Mouse (Mus musculus) midbrain, embryonic 13.5 days (tissue): ENCODE results near the gene Proser3. TPM values are rescaled to one million over a fixed set of nuclear protein-coding genes. Genes with fewer than 3 reads are reported as not detected.

Source experiments
- ATAC-seq: fragments of 200-750 bp; cut with Nextera tagmentation; 2 replicates; pipeline ENCODE4 v1.8.0; 2017; ENCODE audit warnings: mild to moderate bottlenecking, moderate TSS enrichment, moderate library complexity
- H3K27ac ChIP-seq: fragments of 300-500 bp; sonication (generic); 2 replicates; pipeline ENCODE4 v1.5.1; 2015; ENCODE audit warnings: inconsistent platforms, mild to moderate bottlenecking, moderate library complexity
- H3K27me3 ChIP-seq: fragments of 300-500 bp; sonication (generic); 2 replicates; pipeline ENCODE4 v1.6.1; 2015; ENCODE audit warnings: mild to moderate bottlenecking, inconsistent platforms
- H3K36me3 ChIP-seq: fragments of 300-500 bp; sonication (generic); 2 replicates; pipeline ENCODE4 v1.6.1; 2015; ENCODE audit warnings: mild to moderate bottlenecking, inconsistent platforms
- H3K4me1 ChIP-seq: fragments of 300-500 bp; sonication (generic); replicated peaks from 2 replicates; pipeline ENCODE4 v1.6.1; 2015; ENCODE audit warnings: inconsistent platforms
- H3K4me2 ChIP-seq: fragments of 300-500 bp; sonication (generic); replicated peaks from 2 replicates; pipeline ENCODE4 v1.6.1; 2015; ENCODE audit warnings: moderate library complexity, mild to moderate bottlenecking, inconsistent platforms
- H3K4me3 ChIP-seq: fragments of 300-500 bp; sonication (generic); replicated peaks from 2 replicates; pipeline ENCODE4 v1.5.1; 2015; ENCODE audit warnings: mild to moderate bottlenecking, inconsistent platforms
- H3K9ac ChIP-seq: fragments of 300-500 bp; sonication (generic); replicated peaks from 2 replicates; pipeline ENCODE4 v1.6.1; 2015; ENCODE audit warnings: mild to moderate bottlenecking, inconsistent platforms
- H3K9me3 ChIP-seq: fragments of 300-500 bp; sonication (generic); 2 replicates; pipeline ENCODE4 v1.6.1; 2016; ENCODE audit warnings: mild to moderate bottlenecking, inconsistent platforms
- WGBS: fragments of 180-500 bp; shearing (Covaris S2); methylation state at CpG from one replicate; pipeline ENCODE4 v1.1.7; 2015; 5-methylcytosine and 5-hydroxymethylcytosine counted together
- polyA plus RNA-seq: library from polyadenylated mRNA; unstranded; fragments of >200 nt; fragmentation: Nextera tagmentation; extraction: Ambion mirVana; gene quantifications from 2 replicates; pipeline ENCODE4 v1.2.1, GENCODE M21; 2015

Gene Proser3
- polyA plus RNA-seq, 1 experiment from 2014 or later, result 12.3 TPM

DNA sequence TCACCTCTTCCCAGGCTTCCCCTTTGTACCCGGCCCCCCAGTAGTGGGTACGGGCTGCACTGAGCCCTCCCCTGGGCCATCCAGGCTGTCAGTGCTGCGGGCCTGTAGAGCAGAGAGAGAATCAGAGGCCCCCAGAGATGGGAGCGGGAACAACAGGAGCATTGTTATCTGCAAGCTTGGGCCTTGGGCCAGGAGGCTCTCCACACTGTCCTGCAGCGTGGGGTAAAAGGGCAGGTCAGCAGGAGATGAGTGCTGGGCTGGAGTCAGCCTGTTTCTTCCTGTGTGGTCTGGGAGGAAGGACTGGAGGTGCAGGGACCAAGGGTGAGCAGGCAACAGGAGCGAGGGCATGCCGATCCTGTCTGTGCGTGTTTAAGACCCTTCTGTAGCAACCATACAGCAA lies 19.2 kb downstream of the Proser3 start:
- H3K27ac ChIP-seq, result peak overlapping the region; percentile 56; the same call in 1 of the 2 replicates
- 7% methylated on average over 8 of the region's 8 CpGs for WGBS
- peaks cover 52% of the 10 kb centered on the region for H3K36me3 ChIP-seq

DNA sequence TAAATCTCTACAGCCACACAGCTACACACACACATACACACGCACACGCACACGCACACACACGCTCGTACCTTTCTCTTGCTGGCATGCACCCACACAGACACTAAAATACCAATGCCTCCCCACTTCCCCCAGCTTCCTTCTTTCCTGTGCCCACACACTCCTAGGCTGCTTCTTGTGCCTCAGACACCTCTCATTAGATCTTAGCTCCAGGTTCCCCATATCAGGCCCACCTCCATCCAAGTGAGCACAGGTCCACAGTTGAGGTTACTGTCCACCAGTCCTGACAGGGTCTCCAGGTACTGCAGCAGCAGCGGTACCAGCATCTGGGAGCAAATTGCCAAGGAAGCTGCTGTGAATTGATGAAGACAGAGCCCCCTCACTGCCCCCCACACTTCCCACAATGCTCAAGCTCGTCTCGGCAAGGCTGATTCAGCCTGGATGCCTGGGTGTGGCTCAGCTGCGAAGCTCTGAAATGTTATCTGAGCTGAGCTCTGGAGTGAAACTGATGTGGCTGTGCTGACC lies 20.7 kb downstream of the Proser3 start:
- no peak for ATAC-seq
- Histone ChIP-seq H3K27ac (0 out of 2 replicates have a peak overlapping the region, but pooled peaks have one; percentile 5), H3K4me2 (peak overlapping the region; percentile 94), H3K4me1 (peaks cover 51% of the 10 kb centered on the region), H3K4me3 (0 out of 2 replicates have a peak overlapping the region, but pooled peaks have one; percentile 83), H3K27me3 (no peaks in the 10 kb centered on the region), H3K36me3 (peaks cover 68% of the 10 kb centered on the region), H3K9me3 (no peaks in the 10 kb centered on the region), H3K9ac (peak overlapping the region; percentile 93)
- 91% methylated on average over 9 of the region's 9 CpGs for WGBS

More for the DNA sequence above, 19.2 kb downstream of the Proser3 start:
- Histone ChIP-seq H3K9me3 (no peaks in the 10 kb centered on the region), H3K4me1 (peaks cover 43% of the 10 kb centered on the region), H3K27me3 (no peaks in the 10 kb centered on the region), H3K9ac (peak overlapping the region; percentile 93), H3K4me2 (peak overlapping the region; percentile 94), H3K4me3 (peak overlapping the region; percentile 83)
- ATAC-seq, result 0 out of 2 replicates have a peak, but pooled peaks have one; percentile 2

- ATAC-seq, result no peak; the same call in 1 of the 2 replicates
- no peak overlapping the region for H3K4me3 ChIP-seq
- H3K27me3 ChIP-seq, result no peaks in the 10 kb centered on the region
- H3K9me3 ChIP-seq, result no peaks in the 10 kb centered on the region
- WGBS, result 83% methylated on average over 14 of the region's 14 CpGs
- peaks cover 98% of the 10 kb centered on the region for H3K36me3 ChIP-seq
- peak overlapping the region; percentile 53 for H3K9ac ChIP-seq
- no peak overlapping the region for H3K4me2 ChIP-seq
- no peak overlapping the region for H3K27ac ChIP-seq
- H3K4me1 ChIP-seq, result peaks cover 35% of the 10 kb centered on the region
Observed at GRCm38 (mm10) chr7:30526981-30527380, 25.1 kb downstream of the Proser3 start.

GRCm38 (mm10) chr7:30526399-30526798 lies 25.7 kb downstream of the Proser3 start:
- WGBS, result 31% methylated on average over 17 of the region's 17 CpGs
- Histone ChIP-seq H3K27me3 (no peaks in the 10 kb centered on the region), H3K4me3 (no peak overlapping the region), H3K4me1 (peaks cover 29% of the 10 kb centered on the region), H3K9ac (peak overlapping the region; percentile 53), H3K27ac (no peak overlapping the region), H3K9me3 (no peaks in the 10 kb centered on the region), H3K36me3 (peaks cover 92% of the 10 kb centered on the region), H3K4me2 (no peak overlapping the region)
- no peak for ATAC-seq

- ATAC-seq, result no peak
- Histone ChIP-seq H3K27me3 (no peaks in the 10 kb centered on the region), H3K9me3 (no peaks in the 10 kb centered on the region), H3K9ac (no peak overlapping the region; the same call in 1 of the 2 replicates), H3K4me2 (no peak overlapping the region), H3K27ac (no peak overlapping the region), H3K4me1 (peaks cover 25% of the 10 kb centered on the region), H3K36me3 (peaks cover 87% of the 10 kb centered on the region), H3K4me3 (no peak overlapping the region)
- 36% methylated on average over 10 of the region's 10 CpGs for WGBS
Observed at GRCm38 (mm10) chr7:30525954-30526353, 26.1 kb downstream of the Proser3 start.

GRCm38 (mm10) chr7:30524487-30524886 lies 27.6 kb downstream of the Proser3 start:
- Histone ChIP-seq H3K27me3 (no peaks in the 10 kb centered on the region), H3K27ac (no peak overlapping the region), H3K4me2 (no peak overlapping the region), H3K9ac (no peak overlapping the region), H3K36me3 (peaks cover 73% of the 10 kb centered on the region), H3K9me3 (no peaks in the 10 kb centered on the region), H3K4me3 (no peak overlapping the region), H3K4me1 (peaks cover 30% of the 10 kb centered on the region)
- no peak for ATAC-seq
- 84% methylated on average over 6 of the region's 6 CpGs for WGBS

GRCm38 (mm10) chr7:30522871-30523270 lies 29.2 kb downstream of the Proser3 start:
- 78% methylated on average over 10 of the region's 10 CpGs for WGBS
- peaks cover 57% of the 10 kb centered on the region for H3K36me3 ChIP-seq
- no peak overlapping the region for H3K9ac ChIP-seq
- peak overlapping the region; percentile 10; the same call in 1 of the 2 replicates for H3K27ac ChIP-seq
- H3K4me3 ChIP-seq, result no peak overlapping the region
- peaks cover 30% of the 10 kb centered on the region for H3K4me1 ChIP-seq
- H3K9me3 ChIP-seq, result no peaks in the 10 kb centered on the region
- ATAC-seq, result no peak
- no peaks in the 10 kb centered on the region; the same call in 1 of the 2 replicates for H3K27me3 ChIP-seq
- no peak overlapping the region for H3K4me2 ChIP-seq

DNA sequence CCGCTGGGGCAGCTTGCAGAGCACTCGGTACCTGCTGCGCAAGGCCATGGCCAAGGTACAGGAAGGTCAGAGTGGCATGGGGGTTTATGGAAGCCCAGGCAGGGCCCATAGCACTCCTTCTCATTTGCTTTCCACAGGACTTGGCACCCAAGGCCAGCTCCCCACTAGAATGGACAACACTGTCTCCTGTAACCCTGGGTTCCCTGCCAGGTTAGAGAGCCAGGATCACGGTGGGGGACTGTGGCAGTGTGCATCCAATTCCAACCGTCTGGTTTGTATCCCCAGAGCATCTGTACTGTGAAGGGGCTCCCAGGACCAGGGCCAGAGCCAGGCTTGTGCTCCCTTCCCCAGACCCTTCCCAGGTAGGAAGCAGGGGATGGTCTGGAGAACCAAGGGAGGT lies 31.2 kb downstream of the Proser3 start:
- H3K27ac ChIP-seq, result no peak overlapping the region
- no peaks in the 10 kb centered on the region; the same call in 1 of the 2 replicates for H3K27me3 ChIP-seq
- H3K9ac ChIP-seq, result no peak overlapping the region; the same call in 1 of the 2 replicates
- H3K4me1 ChIP-seq, result peaks cover 17% of the 10 kb centered on the region
- WGBS, result 63% methylated on average over 5 of the region's 5 CpGs
- no peaks in the 10 kb centered on the region for H3K9me3 ChIP-seq
- H3K36me3 ChIP-seq, result peaks cover 36% of the 10 kb centered on the region
- ATAC-seq, result peak; percentile 29; the same call in 1 of the 2 replicates
- no peak overlapping the region for H3K4me3 ChIP-seq
- H3K4me2 ChIP-seq, result no peak overlapping the region

GRCm38 (mm10) chr7:30520396-30520795 lies 31.7 kb downstream of the Proser3 start:
- Histone ChIP-seq H3K27ac (no peak overlapping the region), H3K9me3 (no peaks in the 10 kb centered on the region), H3K27me3 (no peaks in the 10 kb centered on the region; the same call in 1 of the 2 replicates), H3K4me1 (peaks cover 14% of the 10 kb centered on the region), H3K36me3 (peaks cover 32% of the 10 kb centered on the region), H3K9ac (peak overlapping the region; percentile 14; the same call in 1 of the 2 replicates), H3K4me2 (no peak overlapping the region), H3K4me3 (no peak overlapping the region)
- ATAC-seq, result peak; percentile 10
- 46% methylated on average over 4 of the region's 4 CpGs for WGBS

- Histone ChIP-seq H3K4me3 (no peak overlapping the region), H3K9ac (no peak overlapping the region), H3K4me1 (peaks cover 11% of the 10 kb centered on the region), H3K27me3 (no peaks in the 10 kb centered on the region; the same call in 1 of the 2 replicates), H3K4me2 (no peak overlapping the region), H3K9me3 (no peaks in the 10 kb centered on the region), H3K27ac (no peak overlapping the region), H3K36me3 (peaks cover 13% of the 10 kb centered on the region)
- ATAC-seq, result no peak
- 45% methylated on average over 8 of the region's 8 CpGs for WGBS
Observed at GRCm38 (mm10) chr7:30518325-30518724, 33.8 kb downstream of the Proser3 start.

DNA sequence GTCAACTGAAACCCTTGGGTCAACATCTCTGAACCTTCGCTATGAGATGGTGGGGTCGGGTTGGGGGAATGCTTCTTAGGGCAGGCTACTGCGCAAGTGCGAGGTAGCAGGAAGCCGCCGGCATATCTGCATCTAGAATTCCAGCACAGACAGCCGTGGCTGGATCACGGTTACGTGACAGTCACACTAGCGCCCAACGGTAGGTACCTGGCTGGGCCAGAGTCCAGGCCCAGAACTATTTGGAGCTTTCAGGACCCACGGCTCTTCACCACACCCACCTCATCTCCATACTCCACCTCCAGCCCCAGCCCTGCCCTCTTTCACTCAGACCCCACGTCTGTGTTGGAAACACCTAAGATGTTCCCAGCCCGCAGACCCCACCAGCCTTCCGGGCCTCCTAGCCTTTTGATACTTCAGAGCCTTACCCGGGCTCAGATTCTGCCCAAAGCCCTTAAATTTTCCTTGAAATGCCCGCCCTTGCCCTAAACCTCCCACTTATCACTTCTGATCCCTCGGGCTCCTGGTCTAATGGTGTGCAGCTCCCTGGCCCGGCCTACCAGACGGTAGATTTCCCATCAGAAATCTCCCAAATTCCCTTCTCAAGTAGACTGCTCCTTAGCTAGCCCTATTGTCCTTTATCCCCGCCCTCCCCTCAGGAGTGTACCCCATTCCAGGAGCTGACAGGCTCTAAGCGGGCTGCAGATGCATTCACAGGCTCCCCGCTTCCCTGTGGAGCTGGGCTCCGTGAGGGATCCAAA lies 36.9 kb downstream of the Proser3 start:
- Histone ChIP-seq H3K36me3 (no peaks in the 10 kb centered on the region), H3K4me1 (peaks cover 3% of the 10 kb centered on the region; the same call in 1 of the 2 replicates), H3K27me3 (no peaks in the 10 kb centered on the region; the same call in 1 of the 2 replicates), H3K4me2 (no peak overlapping the region), H3K9me3 (no peaks in the 10 kb centered on the region), H3K27ac (no peak overlapping the region), H3K4me3 (no peak overlapping the region), H3K9ac (no peak overlapping the region)
- no peak for ATAC-seq
- WGBS, result 61% methylated on average over 24 of the region's 24 CpGs

GRCm38 (mm10) chr7:30508061-30508460 lies 44.0 kb downstream of the Proser3 start:
- Histone ChIP-seq H3K4me3 (no peak overlapping the region), H3K9ac (no peak overlapping the region), H3K9me3 (no peaks in the 10 kb centered on the region), H3K27me3 (no peaks in the 10 kb centered on the region), H3K36me3 (no peaks in the 10 kb centered on the region), H3K4me2 (no peak overlapping the region), H3K4me1 (no peaks in the 10 kb centered on the region), H3K27ac (no peak overlapping the region)
- WGBS, result 77% methylated on average over 4 of the region's 4 CpGs
- no peak for ATAC-seq
